Mouse (Mus musculus) cerebellum, postnatal 36 days (tissue): ENCODE results near the gene Sapcd1.

Experiments
- DNase-seq, 2 experiments: peaks; one replicate each; pipeline ENCODE4 v3.0.0; 2021 to 2022; ENCODE audit warnings: mixed read lengths in 2 of 2

The Sapcd1 gene

DNA sequence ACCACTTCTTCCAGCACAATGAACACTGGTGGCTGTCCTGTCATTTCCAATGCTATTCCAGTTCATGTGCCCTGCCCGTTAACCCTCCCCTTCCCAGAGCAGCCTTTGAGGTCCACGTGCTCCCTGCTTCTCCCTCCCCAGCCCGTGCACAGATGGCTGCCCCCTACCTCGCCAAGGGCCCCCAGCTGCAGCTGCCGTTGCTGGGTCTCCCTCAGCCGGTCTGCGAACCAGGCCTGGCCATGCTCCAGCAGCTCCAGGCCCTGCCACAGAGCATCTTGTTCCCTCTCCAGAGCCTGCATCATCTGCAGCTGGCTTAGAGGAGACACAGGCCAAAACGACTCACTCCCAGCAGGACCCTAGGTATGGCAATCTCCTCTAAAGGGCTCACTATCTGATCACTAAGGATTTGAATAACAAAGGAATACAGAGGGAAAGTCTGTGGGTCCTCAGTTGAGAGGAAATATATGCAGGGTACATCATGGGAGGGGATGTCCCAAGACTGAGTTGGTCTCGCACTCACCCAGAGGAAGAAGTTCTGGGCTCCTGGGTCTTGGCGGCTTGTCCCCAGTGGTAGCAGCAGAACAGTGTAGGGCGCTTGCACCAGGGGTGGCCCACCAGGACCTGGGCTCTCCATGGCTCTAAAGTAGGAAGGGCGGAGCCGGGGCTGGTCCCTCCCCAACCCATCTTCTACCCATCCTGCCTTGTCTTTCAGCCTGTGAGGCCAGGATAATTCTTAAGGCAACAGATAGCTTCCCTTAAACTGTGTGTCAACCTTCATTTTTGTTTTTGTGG, at the start of gene Sapcd1:
Sapcd1 (minus strand) TSS at position 740 of the 792 bp plus-strand sequence.
- DNase-seq = peak in 1 of 2 experiments; percentile 30

DNA sequence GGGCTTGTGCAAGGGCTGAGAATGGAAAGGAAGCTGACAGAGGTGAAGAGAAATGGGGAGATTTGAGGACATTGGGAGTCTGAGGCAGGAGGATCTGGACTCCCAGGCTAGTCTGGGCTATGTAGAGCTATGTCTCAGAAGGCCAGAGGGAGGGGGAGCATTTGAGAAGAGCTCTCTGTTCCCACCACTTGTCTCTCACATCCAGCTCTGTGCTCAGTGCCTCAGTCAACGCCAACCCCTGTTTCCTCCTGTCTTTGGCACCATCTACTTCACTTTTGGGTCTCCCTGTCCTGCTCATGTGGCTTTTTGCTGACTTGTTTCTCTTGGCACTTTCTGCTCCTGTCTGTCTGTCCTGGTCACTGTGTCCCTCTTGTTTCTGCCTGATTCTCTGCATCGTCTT, 49.5 kb upstream of the Sapcd1 start:
- peak in 1 of 2 experiments; percentile 2 for DNase-seq

DNA sequence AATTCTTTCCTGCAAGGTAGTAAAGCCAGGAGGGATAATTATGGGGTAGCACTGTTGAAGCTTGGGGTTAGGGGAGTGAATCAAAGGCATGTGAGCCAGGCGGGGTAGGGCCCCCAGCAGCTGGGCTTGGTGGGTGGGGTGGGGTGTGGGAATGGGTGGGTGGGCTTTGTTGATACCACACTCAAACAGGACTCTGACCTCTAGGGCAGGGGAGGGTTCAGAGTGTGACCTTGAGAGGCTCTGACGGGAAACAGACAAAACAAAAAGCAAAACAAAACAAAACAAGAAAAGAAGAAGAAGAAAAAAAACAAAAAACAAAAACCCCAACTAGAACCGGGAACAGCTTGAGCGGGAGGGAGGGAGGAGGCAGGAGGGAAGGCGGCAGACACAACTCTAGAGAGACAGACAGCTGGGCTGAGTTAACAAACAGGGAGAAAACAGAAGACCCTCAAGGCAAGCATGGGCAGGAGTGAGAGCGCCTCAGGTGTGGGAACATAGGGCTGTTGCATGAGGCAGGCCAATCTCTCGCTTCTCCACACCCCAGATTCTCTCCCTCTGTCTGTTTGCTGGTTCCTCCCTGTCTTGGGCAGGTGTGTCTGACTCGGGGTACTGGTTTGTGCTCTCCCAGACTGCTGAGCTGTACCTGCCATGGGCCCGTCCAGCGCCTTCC, 48.8 kb upstream of the Sapcd1 start, which contains the start of gene Ly6g6e:
Ly6g6e (plus strand) TSS at position 396 of the 670 bp plus-strand sequence.
- peak in 1 of 2 experiments; percentile 9 for DNase-seq

DNA sequence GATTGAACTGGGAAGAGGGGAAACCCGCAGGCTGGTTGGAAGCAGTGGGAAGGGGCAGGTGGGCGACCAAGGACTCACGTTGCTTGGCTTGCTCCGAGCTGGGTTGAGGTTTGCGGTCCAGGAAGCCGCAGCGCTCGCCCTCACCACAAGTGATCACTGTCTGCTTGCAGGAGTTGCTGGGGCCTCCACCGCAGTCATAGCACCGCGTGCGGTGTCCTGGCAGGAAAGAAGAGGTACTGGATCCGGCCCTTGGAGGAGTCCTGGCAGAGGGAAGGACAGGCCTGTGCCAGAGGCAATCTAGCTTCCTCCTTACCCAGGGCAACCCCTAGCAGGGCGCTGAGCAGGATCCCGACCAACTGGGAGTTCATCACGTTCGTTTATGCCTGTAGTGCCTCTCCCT, 46.3 kb upstream of the Sapcd1 start:
- peak; percentile 82 to 84 for DNase-seq

DNA sequence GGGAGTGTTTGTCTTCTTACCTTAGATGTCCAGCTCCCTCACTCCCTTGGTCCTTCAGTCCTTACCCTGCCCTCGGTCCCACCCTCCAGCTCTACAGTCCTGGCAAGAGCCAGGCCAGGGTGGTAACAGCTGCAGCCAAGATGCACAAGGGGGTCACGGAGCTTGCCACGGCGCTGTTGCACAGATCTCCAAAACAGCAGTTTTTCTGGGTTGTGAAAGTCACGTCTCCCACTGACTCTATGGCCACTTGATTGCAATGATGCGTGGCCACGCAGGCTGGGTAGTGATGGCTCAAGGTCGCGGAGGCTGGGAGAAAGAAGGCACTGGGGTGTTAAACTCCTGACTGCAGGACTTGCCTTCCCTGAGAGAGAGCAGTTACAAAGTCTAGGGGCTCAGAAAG, 43.6 kb upstream of the Sapcd1 start:
- no peak for DNase-seq

GRCm38 (mm10) chr17:35070556-35071229, 42.9 kb upstream of the Sapcd1 start:
- DNase-seq = peak; percentile 83 to 87

DNA sequence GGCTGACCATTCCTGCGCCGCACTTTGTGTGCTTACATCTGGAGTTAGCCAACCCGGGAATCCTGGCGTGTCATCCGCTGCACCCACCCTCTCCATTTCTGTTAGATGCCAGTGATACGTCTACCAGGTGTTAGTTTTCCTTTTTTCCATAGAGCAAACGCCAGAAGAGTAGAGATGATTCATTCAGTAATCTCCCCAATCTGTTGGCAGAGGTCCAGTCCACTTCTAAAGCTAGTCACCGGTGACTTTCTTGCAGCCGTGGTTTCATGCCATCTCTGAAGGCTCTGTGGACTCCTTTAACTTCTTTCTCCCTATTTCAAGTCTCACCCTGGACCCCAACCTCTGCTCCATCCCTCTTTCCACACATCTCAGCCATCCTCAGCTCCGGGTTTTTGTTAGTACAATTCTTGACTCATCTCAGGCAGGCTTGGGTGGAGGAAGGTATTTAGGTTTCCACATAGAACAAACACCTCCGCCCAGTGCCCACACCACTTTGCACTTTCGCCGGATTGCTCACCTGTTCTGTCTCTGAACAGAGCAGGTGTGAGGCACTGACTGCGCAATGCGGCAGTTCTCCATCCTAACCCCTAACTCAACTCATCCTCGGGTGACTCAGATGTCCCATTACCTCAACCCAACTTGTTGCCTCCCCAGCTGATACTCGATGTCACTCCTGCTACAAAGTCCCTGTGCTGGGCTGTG, 40.5 kb upstream of the Sapcd1 start:
- no peak for DNase-seq

DNA sequence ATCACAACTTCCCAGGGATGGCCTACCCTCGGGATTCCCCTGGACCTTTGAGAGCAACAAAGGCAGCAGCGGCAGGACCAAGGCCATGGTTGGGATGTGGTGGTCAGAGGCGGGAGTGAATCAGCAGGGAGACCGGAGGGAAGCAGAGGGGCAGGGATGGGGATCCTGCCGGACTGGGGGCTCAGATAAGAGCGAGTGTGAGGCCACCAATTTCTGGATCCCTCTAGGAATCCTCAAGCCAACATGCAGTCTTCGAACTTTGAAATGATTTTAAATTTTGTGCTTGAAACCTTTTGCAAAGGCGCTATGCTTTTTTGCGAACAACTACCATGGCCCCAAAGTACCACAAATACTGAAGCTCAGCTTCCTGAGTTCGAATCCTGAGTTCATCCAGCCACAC, 38.3 kb upstream of the Sapcd1 start, which contains the start of gene Mpig6b:
Mpig6b (minus strand) TSS at position 101 of the 400 bp plus-strand sequence.
- no peak for DNase-seq

DNA sequence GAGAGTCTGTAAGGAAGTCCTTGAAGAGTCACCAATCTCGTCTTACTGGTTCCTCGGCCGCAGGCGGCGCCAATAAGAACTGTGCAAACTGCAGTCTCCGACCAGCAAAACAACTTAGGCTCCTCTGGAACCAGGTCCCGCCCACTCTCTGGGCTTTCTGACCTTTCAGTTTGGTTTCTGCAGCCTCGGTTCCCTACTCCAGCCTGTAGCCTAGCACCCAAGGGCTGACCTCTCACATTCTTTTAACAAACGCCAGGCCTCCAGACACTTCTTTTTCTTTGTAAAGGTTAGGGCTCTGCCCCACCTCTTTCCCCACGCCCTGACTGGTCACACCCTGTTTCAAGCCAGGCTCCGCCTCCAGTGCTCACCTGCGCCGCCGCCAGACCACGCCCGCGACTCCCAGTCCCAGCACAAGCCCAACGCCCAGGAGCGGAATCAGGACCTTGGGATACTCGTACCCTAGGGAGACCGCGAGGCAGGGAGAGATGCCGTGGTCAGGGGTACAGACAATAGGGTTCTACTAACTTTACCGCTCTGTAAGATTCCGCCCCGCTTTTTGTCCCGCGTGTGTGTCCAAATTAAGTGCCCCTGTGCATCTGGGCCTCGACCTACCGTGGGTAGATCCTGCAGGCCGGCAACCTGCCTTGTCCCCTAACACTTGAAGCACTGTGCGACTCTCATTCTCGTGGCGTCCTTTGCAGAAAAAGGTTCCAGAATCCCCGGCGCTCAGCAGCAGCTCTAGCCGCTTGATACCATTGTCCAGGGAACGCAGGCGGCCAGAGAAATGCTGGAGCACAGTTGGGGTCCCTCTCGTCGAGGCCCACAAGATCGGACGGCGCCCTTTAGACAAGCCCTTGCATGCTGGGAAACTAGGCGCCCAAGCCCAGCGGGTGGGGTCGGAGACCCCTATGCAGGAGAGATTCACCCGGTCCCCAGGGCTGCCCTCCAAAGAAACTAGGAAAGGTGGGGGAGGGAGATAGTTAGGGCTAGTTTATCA, 37.4 kb upstream of the Sapcd1 start, which contains the start of gene Ly6g6c:
Ly6g6c (plus strand) TSS at position 438 of the 997 bp plus-strand sequence.
- peak; percentile 62 to 71 for DNase-seq

GRCm38 (mm10) chr17:35064378-35064877, 36.6 kb upstream of the Sapcd1 start:
- DNase-seq = peak; percentile 64 to 68

- DNase-seq = no peak
These were observed 35.6 kb upstream of the Sapcd1 start for GRCm38 (mm10) chr17:35063466-35063865.

DNA sequence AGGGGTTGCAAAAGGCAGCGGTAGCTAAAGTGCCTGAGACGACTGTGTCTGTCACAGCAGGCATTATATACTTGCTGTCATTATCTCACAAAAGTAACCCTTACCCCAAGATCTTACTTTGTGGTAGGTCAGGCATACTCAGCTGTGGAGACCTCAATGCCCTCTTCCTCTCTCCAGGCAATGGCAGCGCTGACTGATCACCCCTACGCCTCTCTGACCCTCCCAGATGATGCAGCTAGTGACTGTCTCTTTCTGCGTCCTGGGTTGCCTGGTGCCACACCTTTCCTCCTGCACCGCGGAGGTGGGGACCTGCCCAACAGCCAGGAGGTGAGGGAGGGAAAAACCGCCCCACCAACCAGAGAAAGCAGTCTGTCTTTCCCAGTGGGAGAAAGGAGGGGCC, 33.5 kb upstream of the Sapcd1 start:
- DNase-seq = no peak

GRCm38 (mm10) chr17:35060737-35061297, 33.0 kb upstream of the Sapcd1 start:
- DNase-seq = no peak

DNA sequence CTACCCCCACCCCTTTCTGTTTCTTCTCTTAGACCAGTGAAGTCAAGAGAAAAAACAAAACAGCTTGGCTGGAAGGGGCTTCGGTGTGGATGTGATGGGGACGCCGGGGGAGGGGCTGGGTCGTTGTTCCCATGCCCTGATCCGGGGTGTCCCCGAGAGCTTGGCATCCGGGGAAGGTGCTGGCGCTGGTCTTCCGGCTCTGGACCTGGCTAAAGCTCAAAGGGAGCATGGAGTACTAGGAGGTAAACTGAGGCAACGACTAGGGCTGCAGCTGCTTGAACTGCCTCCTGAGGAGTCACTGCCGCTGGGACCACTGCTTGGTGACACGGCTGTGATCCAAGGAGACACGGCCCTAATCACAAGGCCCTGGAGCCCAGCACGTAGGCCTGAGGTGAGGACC, 32.3 kb upstream of the Sapcd1 start:
- DNase-seq = no peak

DNA sequence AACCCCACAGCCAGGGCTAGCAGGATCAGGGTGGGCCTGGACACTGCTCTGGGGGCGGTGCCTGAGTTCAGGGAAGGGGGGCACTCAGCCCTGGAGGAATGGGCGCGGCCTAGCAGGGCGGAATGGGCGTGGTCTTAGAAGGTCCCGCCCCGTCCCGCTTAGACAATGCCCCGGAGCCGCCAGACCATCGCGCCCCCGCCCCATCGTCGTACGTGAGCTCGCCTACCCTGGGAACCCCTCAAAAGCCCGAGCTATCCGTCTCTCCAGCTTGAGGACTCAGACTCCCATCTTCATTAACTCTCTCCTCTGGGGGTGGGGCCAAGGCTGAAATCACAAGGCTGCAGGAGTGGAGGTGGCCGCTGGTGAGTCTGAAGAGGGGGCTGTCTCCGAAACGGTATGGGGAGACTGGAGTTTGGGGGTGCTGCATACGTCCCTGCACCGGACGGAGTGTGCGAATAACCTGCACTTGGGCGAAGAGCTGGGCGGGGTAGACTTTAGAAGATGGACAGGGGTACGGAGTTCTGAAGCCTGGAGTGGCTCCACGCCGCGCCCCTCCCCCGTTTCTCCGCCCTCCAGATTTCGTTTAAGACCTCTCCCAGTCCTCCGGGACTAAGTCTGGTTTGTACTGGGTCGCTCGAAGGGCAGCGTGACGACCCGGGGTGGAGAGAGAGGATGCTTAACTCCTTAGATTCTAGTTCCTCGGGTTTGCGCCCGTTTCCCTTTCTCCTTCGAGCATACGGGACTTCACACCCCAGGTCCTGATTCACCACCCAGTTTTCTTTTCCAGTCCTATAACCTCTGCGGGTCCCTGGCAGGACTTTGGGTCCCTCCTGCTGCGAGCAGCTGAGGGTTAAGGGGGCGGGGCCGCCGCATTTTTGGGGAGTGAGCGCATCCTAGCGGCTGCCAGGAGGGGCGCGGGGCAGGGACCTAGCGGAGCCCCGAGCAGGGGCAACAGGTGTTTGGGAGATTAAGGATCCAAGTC, 31.4 kb upstream of the Sapcd1 start, which contains the start of gene Ddah2:
Ddah2 (plus strand) TSS at position 125 of the 982 bp plus-strand sequence.
- DNase-seq = peak; percentile 79 to 84

DNA sequence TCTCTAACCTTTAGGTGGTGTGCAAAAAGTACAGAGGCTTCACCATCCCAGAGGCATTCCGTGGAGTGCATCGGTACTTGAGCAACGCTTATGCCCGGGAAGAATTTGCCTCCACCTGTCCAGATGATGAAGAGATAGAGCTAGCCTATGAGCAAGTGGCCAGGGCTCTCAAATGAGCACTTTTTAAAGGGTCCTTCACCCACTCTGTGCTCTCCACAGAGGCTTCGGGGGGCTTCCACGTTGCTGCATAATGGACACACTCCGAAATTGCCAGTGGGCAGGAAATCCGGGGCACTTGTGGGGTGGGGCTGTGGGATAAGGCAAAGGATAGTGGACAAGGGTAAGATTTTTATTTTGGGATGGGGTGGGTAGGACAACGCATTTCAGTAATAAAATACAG, 30.5 kb upstream of the Sapcd1 start:
- no peak for DNase-seq

DNA sequence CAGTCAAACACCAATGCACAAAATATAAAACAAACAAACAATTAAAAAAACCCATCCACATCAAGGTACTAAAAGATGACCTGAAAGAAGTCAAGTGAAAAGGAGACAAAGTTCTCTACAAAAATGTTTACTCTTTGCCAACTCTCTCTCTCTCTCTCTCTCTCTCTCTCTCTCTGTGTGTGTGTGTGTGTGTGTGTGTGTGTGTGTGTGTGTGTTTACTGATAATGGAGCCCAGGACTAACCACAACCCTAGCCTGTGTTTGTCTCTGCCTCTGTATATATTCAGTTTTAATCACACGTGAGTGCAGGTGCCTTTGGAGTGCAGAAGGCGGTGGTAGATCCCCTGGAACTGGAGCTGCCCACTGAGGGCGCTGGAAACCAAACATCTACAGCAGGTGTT, 29.3 kb upstream of the Sapcd1 start:
- DNase-seq = no peak

GRCm38 (mm10) chr17:35055691-35056495, 28.1 kb upstream of the Sapcd1 start:
- DNase-seq = no peak
